Mouse (Mus musculus) left cerebral cortex, postnatal 25 days (tissue): ENCODE results near the gene Ccdc65. TPM values are rescaled to one million over a fixed set of nuclear protein-coding genes. Genes with fewer than 3 reads are reported as not detected.
"Not testable (repeated sequence)": the region's sequence is repeated elsewhere in the genome, so short reads cannot be mapped to it uniquely, and the experiment has no call there.

Experiments
- DNase-seq, 2 experiments: peaks; one replicate each; pipeline ENCODE4 v3.0.0; 2022; ENCODE audit warnings: low spot score in 2 of 2, mixed read lengths in 1 of 2
- intact Hi-C: fragments of 180-260 bp; cut with DNase I; formaldehyde crosslinking; loops from one replicate; pipeline ENCODE4 v1.15.1; 2025
- total RNA-seq, 2 experiments: library from RNA; stranded (reverse); gene quantifications; 2 replicates each; pipeline ENCODE4 v1.2.3; 2021

Ccdc65 gene
- total RNA-seq, 2 experiments from 2014 or later, result 9.8 to 11.4 TPM

DNA sequence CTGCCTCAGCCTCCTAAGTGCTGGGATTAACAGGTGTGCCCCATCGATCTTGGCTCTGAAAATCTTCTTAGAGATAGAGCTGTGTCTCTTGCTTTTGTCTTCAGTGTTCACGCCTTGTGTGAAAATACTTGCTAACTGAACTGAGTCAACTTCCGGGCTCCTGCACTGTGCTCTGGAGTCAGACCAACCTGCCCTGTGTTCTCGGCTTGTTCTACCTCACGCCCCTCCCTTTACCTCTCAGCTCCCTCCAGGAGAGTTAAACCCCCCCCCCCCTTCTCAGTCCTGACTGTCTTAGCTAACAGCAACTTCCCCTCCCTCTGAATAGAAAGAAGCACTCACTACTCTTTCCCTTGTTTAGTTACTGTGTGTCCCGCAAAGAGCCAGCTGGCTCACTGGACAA is 22.8 kb downstream of the Ccdc65 start:
- DNase-seq, result no peak

DNA sequence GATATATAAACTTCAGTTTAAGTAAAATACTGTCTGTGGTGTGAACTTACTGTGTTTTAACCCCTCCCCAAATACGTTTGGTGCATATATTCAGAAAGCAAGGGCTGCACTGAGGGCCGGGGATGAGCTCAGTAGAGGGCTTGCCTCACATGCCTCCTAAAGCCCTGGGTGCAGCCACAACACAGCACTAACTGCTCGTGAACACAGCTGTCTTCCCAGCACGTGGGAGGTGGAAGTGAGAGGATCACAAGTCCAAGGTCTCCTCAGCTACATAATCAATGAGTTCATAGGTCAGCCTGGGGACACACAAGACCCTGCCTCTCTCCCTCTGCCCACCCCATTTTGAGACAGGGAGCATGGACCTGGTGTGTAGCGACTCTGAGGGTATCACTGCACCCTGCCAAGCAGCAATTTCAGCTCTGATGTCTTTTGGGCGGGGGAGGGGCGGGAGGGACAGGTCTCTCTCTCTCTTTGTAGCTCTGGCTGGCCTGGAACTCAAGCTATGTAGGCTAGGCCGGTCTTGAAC is 24.1 kb downstream of the Ccdc65 start:
- intact Hi-C loops, result no loop called here
- no peak for DNase-seq

More for the DNA sequence above, 22.8 kb downstream of the Ccdc65 start:
- intact Hi-C loops, result no loop called here

DNA sequence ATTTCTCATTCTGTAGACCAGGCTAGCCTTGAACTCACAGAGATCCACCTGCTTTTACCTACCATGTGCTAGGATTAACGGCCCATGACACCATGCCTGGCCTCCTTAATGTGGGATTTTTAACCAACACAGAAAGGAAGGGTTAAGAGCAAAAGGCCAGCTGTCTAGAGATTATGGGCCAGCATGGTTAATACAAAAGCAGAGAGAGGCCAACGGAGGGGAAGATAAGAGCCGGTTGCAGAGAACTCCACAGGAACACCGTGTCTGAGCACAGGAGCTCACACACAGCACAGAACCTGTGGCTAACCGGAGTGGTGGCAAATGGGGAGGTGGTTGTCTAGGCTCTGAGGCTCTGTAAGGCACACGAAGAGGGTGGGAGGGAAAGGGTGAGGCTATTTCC is 25.4 kb downstream of the Ccdc65 start:
- no peak for DNase-seq
- intact Hi-C loops, result no loop called here

DNA sequence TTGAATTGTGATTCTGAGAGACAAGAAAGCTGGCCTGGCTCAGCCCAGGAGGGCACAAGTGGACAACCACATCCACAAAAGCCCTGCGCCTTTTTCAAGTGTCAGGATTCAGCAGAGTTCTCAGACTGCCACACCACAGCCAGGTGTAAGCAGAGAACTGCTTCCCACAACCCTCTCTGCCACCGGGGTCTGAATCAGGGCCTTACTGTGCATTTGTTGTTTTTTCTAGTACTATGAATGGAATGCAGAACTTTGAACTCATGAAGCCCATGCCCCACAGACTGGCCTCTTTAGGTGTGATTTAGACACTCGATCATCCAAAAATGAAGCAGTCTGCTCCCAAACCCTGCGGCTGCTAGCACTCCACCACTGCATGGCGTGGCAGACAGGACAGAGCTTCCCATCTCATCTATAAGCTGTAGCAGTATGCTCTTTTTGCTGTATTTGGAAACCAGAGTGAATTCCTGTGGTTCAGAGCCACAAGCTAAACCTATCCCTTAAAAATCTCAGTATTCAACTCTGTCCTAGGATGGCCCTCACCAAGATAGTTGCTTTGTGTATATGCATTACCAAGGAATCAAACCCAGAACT is 26.1 kb downstream of the Ccdc65 start:
- intact Hi-C loops, result no loop called here
- no peak for DNase-seq

DNA sequence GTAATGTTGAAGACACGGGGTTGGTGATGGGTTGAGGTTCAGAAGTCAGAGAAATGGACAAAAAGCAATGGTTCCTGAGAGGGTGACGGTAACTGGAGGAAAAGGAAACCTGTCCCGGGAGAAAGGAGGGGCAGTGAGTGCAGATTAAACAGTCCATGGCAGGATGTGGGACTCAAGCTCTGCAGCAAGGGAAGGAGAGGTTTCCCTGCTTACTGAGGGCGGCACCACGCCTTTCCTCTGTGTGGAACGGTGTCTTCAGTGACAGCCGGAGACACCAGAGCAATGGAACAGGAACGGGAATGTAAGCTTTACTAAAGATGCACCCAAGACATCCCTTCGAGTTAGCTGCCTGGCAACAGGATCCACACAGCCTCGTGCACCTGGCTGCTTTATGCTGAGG is 28.5 kb downstream of the Ccdc65 start:
- intact Hi-C loops, result no loop called here
- no peak for DNase-seq

DNA sequence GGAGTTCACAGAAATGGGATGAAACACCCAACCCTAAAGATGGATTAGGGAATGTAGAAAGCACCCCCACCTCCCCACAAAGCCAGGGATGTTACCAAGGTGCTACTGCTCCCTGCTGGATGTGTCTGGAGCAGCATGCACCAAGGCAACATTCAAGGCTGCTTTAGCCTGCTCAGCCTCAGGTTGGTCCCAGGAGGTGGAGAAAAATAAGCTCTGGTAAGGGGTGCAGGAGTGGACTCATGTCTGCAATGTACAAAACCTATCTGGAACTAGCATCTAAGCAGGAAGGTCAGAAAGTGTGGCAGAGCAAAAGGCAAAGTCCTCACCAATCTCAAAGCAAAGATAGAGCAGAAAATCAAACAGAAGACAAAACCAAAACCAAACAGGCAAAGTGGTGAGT is 29.9 kb downstream of the Ccdc65 start:
- DNase-seq, result peak; percentile 43 to 52
- intact Hi-C loops, result no loop called here

DNA sequence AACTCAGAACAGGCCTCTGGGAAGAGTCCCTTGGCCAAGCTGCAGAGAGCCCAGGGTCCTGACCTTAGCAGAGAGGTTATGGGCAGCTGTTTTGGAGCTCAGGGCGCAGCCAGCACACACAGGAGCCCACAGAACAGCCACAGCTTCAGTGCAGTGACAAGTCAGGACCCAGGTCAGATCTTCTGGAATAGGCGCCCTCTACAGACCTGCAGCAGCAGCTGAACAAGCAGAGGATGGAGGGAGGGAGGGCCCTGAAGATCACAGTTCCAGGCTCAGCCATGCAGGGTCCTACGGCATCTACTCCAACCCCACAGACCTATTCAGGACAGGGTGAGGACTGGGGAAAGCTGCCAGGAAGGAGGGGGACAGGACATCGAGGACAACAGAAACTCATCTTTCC is 30.8 kb downstream of the Ccdc65 start:
- intact Hi-C loops, result no loop called here

DNA sequence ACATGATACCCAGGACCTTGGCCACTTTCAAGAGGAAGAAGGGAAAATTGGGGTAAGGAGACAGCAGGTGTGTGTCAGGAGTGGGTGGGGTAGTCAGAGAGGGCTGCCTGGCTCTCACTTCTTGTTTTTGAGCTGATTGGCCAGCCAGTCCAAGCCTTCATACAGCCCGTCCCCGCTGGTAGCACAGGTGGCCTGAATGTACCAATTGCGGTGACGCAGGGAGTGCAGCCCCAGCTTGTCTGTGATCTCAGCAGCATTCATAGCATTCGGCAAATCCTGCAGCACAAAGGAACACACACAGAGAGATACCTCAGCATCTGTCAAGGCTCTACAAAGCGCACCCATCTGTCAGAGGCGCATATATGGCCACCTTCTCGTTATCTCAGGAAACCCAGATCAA is 32.2 kb downstream of the Ccdc65 start:
- no peak for DNase-seq
- intact Hi-C loops, result no loop called here

More for the DNA sequence above, 30.8 kb downstream of the Ccdc65 start:
- no peak for DNase-seq

DNA sequence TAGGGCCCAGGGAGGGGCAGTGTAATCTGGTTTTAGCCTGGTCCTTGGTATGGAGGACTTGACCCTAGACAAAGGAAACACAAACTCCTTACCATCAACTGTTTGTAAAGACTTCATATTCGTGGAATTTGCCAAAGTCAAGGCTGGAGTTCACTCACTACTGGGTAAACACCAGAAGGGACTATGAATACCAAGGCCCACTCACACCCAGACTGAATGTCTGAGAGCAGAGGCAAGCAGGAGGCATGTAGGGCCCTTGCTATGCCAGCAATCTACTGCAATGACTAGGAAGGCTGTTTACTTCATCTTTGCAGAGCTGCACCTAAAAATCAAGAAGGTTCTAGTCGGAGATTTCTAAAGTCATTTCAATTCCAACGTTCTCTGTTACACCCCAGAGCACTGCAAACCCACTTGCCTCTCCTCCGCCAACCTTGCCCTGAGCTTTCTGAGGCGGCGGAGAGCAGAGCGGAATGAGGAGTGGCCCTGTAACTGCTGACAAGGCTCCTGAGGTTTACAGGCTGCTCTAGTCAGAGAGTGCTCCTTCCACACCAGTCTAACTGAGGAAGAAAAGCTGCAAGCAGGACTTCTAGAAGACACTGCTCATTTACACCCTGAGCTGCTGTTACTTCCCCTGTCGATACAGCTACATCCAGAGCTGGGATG is 34.9 kb downstream of the Ccdc65 start:
- DNase-seq, result no peak
- intact Hi-C loops, result no loop called here

DNA sequence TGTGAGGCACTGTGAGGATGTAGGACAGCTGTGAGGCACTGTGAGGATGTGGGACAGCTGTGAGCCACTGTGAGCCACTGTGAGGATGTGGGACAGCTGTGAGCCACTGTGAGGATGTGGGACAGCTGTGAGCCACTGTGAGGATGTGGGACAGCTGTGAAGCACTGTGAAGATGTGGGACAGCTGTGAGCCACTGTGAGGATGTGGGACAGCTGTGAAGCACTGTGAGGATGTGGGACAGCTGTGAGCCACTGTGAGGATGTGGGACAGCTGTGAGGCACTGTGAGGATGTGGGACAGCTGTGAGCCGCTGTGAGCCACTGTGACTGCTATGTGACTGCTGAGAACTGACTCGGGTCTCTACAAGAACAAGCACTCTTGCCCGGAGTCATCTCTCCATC is 35.9 kb downstream of the Ccdc65 start:
- DNase-seq, intact Hi-C loops: not testable (repeated sequence)

DNA sequence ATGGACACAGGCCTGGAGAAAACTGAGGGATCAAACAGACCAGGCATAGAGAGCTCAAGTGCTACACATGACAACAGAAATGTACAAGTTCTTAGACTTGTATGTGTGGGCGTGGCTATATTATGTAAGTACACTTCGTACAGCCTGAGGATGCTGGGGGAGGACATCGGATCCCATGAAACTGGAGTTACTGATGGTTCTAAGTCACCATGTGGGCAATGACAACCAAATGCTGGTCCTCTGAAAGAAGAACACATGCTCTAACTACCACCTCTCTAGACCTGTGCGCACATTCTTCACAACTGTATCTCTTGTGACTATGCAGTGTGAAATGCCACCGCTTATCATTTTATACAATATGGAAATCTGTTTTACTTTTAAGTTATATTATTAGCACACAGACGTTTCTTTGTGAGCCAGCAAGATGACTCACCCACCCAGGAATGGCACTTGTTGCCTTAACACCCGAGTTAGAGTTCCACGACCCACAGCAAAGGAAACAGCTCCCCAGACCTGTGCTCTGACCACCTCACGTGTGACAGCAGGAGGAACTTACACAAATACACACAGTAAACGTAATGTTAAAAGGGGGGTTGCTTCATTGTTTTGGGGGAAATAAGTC is 38.4 kb downstream of the Ccdc65 start:
- intact Hi-C loops, result no loop called here
- DNase-seq, result peak in 1 of 2 experiments; percentile 79

DNA sequence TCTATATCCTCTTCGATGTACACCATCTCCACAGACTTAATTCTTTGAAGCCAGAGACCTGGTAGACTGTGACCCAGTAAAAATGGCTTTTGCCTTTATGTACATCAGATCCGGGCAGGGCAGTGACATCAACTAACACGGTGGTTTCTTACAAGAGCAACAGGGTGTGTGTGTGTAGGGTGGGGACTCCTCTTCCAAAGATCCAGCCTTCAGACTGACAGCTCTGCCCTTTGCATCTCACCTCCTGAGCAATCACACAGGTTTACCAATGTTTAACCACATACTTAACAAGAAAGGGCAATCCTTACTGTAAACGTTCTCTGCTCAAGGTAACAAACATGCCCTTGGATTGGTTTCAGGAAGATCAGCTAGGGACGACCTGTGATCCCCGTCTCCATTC is 39.3 kb downstream of the Ccdc65 start:
- intact Hi-C loops, result no loop called here
- DNase-seq, result no peak

DNA sequence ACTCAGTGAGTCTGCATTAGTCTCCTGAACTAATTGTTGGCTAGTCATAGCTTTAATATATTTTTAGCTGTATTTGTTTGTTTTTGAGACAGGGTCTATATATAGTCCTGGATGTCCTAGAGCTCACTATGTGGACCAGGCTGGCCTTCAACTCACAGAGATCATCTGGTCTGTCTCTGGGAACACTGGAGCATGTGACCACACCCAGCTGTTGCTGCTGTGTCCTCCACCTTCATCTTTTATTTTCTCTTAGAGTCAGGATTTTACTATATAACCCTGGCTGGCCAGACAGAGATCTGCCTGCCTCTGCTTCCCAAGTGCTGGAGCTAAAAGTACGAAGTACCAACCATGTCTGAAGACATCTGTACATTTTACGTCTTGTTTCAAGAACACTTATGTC is 41.1 kb downstream of the Ccdc65 start:
- DNase-seq, result no peak
- intact Hi-C loops, result no loop called here

DNA sequence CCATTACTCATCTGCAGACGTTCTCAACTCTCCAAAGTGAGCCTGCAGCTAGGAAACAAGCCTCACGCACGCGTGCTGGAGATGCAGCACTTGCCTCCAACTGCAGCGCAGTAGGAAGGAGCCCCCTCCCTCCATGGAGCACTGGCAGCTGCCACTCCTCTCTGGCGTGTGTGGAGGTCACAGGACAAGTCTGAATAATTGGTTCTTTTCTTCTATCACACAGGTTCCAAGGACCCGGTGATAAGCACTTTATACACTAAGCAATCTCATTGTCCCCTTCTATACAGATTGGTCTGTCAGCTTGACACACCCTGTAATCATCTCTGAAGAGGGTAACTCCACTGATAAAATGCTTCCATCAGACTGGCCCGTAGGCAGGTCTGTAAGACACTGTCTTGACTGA is 45.0 kb downstream of the Ccdc65 start:
- intact Hi-C loops, result no loop called here
- DNase-seq, result peak in 1 of 2 experiments; percentile 57

DNA sequence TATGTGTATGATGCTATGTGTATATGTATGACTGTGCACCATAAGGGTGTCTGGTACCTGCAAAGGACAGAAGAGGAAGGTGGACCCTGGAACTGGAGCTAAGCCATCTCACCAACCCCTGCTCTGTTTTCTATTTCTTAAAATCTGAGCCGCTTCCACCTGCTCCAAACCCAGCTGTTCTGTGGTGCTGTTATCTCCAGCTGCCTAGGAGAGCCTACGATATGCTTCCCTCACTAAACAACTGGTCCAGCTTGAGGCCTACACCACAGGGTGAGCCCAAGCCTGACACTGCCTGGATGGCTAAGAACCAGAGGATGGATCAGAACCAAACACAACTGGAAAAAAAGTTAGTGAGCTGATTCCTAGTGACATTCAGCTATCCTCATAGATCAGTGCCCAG is 46.1 kb downstream of the Ccdc65 start:
- DNase-seq, result no peak
- intact Hi-C loops, result no loop called here

DNA sequence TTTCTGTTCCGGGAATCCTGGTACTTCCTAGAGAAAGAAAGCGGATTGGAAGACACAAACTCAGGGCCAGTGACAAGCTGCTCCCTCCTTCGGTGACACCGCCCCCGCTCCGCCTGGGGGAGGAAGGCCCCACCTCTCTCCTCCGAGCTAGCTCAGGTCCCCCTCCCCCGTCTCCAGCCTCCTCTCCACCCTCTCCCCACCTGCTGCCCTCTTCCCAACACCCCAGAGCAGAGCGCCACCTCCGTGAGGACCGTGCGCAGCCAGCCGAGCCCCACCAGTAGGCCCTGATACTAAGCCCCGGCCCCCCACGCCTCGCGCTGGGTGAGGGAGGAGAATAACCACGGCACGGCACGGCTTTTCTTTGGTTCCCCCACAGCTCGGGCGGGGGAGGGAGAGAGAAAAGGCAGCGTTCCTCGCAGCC is 54.2 kb downstream of the Ccdc65 start:
- DNase-seq, result peak; percentile 75 to 84
- intact Hi-C loops, result loop anchor here (2.0 kb wide), 1 partner anchor 27 kb away; the partner anchor contains the start of gene Wnt1

DNA sequence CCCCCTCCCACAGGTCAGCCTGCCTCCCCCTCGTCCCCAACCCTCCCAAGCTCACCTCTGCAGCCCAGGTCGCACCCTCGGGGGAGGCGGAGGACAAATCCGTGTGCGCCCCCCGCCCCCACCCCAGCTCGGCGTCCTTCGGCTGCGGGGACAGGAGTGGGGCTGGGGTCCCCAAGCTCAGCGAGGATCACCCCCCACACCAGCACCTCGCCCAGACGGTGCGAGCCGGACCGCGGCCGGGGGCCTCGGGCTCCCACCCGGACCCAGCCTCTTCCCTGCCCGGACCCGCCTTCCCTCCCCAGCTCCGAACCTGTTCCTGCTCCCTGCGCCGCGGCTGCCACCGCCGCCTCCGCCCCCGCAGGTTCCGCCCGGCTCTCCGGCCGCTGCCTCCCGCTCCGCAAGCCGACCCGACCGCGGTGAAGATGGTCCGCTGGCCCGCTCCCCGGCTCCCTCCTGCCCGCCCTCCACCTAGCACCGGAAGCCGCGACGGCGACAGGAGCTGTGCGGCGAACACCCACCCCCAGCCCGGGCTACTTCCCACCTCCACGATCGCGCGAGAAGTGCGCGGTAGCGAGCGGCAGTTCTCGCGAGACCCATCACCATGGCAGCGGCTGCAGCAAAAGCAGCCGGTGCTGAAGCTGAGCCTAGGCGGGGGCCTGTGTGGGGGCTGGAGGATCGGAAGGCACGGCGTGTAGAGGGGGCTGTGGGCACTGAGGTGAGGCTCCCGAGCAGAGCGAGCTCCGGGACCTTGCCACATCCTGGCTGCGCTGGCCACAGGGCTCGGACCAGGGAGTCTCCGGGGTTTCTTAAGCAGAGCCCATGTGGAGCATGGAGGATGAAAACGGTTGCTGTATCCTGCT is 54.9 kb downstream of the Ccdc65 start, which contains the start of gene Arf3:
Gene Arf3, minus strand, starts transcription at position 545 of the 860 bp plus-strand sequence.
- DNase-seq, result peak; percentile 98
- intact Hi-C loops, result loop anchor here (2.0 kb wide), 1 partner anchor 26 kb away; the partner anchor contains the start of gene Wnt1

DNA sequence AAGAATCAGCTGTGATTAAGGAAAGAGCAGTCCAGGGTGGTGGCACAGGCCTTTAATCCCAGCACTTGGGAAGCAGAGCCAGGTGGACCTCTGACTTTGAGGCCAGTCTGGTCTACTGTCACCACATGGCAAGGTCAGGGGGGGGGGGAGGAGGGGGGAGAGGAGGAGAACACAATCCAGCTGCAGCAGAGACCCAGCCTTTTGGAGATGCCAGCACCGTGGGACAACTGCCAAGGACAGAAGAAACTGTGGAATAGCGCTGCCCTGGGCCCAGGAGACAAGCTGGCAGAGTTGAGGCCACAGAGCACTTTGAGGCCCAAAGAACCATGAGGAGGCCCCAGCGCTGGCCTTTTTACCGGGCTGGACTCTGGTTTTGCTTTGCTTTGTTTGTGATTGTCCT is 57.9 kb downstream of the Ccdc65 start:
- intact Hi-C loops, result no loop called here
- DNase-seq, result no peak

DNA sequence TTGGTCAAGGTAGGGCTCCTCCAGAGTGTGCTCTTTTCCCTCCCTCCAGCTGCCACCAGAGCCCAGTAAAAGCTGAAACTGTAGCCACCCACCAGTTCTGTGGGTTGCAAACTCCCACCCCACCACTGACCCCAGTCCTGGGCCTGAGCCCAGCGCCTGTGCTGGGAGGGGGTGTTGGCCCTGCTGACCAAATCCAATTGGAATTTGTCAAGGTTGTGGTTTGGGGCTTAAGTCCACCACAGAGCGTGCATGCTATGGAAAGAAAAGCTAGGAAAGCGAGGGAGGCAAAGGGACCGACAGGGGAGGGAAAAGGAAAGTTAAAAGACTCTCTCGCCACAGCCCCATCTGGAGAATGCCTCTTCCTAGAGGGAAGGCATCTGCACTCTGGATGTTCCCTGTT is 60.3 kb downstream of the Ccdc65 start:
- intact Hi-C loops, result no loop called here
- DNase-seq, result no peak
